Mouse (Mus musculus): ENCODE data around the gene Ctdnep1. TPM values are rescaled to one million over a fixed set of nuclear protein-coding genes. Genes with fewer than 3 reads are reported as not detected.

The Ctdnep1 gene
- total and polyA plus RNA-seq, 3 experiments: 42.9 to 143 (median 66.7) TPM

- Histone ChIP-seq H3K27ac (ENCODE audit: insufficient read depth, low read depth) (peak overlapping the region; percentile 73), H3K4me1 (ENCODE audit: control insufficient read depth in 1 of 2, insufficient read depth in 2 of 2) (peaks cover 15 to 56% of the 10 kb centered on the region in 2 experiments; a peak in 3 of 4 replicates), H3K9me3 (replicated peaks; ENCODE audit: low read length) (no peaks in the 10 kb centered on the region), H3K27me3 (replicated peaks) (no peaks in the 10 kb centered on the region), H3K36me3 (replicated peaks in 1 of 2; ENCODE audit: control insufficient read depth in 1 of 2, insufficient read depth in 1 of 2, low read length in 1 of 2) (peaks cover 43 to 49% of the 10 kb centered on the region in 2 experiments), H3K79me2 (replicated peaks; ENCODE audit: control insufficient read depth, extremely low read depth, insufficient read depth, poor library complexity, severe bottlenecking) (peaks cover 57% of the 10 kb centered on the region), H3K4me2 (ENCODE audit: insufficient read depth, low read depth, poor library complexity, severe bottlenecking) (0 out of 2 replicates have a peak overlapping the region, but pooled peaks have one; percentile 86), H3K9ac (ENCODE audit: insufficient read depth, low read depth) (peak overlapping the region; percentile 94), H3K4me3 (replicated peaks in 1 of 3; ENCODE audit: low read depth in 2 of 3, low read length in 2 of 3, poor library complexity in 1 of 3) (peak overlapping the region; percentile 89 to 99 (median 91))
- in situ Hi-C loops (cut with MboI; ENCODE audit: low pct_ligation_motif_present, low pct_unique_long_range_greater_than_20kb, low sequenced_read_pairs) (no loop called here), dilution Hi-C loops (cut with MboI; ENCODE audit: extremely low pct_ligation_motif_present, extremely low pct_unique_long_range_greater_than_20kb, low sequenced_read_pairs) (no loop called here)
- peak; percentile 43 for DNase-seq (ENCODE audit: extremely low read depth)
- no peak for TF ChIP-seq MEF2A (IDR thresholded peaks at IDR 0.05; ENCODE audit: borderline replicate concordance, low read depth, low read length)
- no peak for TF ChIP-seq ETS1 (conservative IDR thresholded peaks at IDR 0.05; ENCODE audit: low read depth, low read length)
- TF ChIP-seq PAX5 (IDR thresholded peaks at IDR 0.05; ENCODE audit: low read length): no peak
- no peak for TF ChIP-seq ZC3H11A (IDR thresholded peaks at IDR 0.05; ENCODE audit: low read depth, low read length)
- TF ChIP-seq SIN3A (IDR thresholded peaks at IDR 0.05; ENCODE audit: low read length): no peak; the same call in 1 of the 2 replicates
- no peak for TF ChIP-seq KAT2A (IDR thresholded peaks at IDR 0.05; ENCODE audit: insufficient replicate concordance, low read length)
- TF ChIP-seq HCFC1 (IDR thresholded peaks at IDR 0.05; ENCODE audit: low read depth, low read length): peak; percentile 34
- TF ChIP-seq CTCF (conservative IDR thresholded peaks at IDR 0.05 in 1 of 2, IDR thresholded peaks at IDR 0.05 in 1 of 2; ENCODE audit: low read depth in 2 of 2, low read length in 2 of 2): no peak
- TF ChIP-seq USF1 (IDR thresholded peaks at IDR 0.05; ENCODE audit: low read depth, low read length): no peak
- TF ChIP-seq MXI1 (IDR thresholded peaks at IDR 0.05; ENCODE audit: low read depth, low read length): no peak; the same call in 1 of the 2 replicates
- TF ChIP-seq MAZ (IDR thresholded peaks at IDR 0.05; ENCODE audit: low read depth, low read length): peak; percentile 25
- no peak for TF ChIP-seq CHD1 (IDR thresholded peaks at IDR 0.05; ENCODE audit: low read depth, low read length)
- no peak for TF ChIP-seq POLR2AphosphoS2 (IDR thresholded peaks at IDR 0.05; ENCODE audit: low read depth, low read length)
- no peak for TF ChIP-seq SMC3 (IDR thresholded peaks at IDR 0.05; ENCODE audit: low read depth, low read length)
- no peak for TF ChIP-seq TBP (conservative IDR thresholded peaks at IDR 0.05; ENCODE audit: low read depth, low read length)
- no peak; the same call in 1 of the 2 replicates for TF ChIP-seq CHD2 (IDR thresholded peaks at IDR 0.05; ENCODE audit: low read length)
- TF ChIP-seq ZNF384 (IDR thresholded peaks at IDR 0.05; ENCODE audit: low read depth, low read length): no peak
- TF ChIP-seq E2F4 (IDR thresholded peaks at IDR 0.05; ENCODE audit: insufficient replicate concordance, low read depth, low read length): no peak
- TF ChIP-seq RCOR1 (conservative IDR thresholded peaks at IDR 0.05; ENCODE audit: low read depth, low read length): no peak; the same call in 1 of the 2 replicates
- TF ChIP-seq UBTF (IDR thresholded peaks at IDR 0.05; ENCODE audit: low read depth, low read length): peak; percentile 66; the same call in 1 of the 2 replicates
- no peak for TF ChIP-seq MAFK (IDR thresholded peaks at IDR 0.05; ENCODE audit: insufficient replicate concordance, low read length)
- no peak for TF ChIP-seq JUN (IDR thresholded peaks at IDR 0.05; ENCODE audit: insufficient read depth, low read depth, low read length)
- no peak for TF ChIP-seq BHLHE40 (IDR thresholded peaks at IDR 0.05; ENCODE audit: low read depth, low read length)
Observed at GRCm38 (mm10) chr11:69996161-69997061, 15.5 kb downstream of the Ctdnep1 start.

Measured in CH12.LX (cell line).